8 mouse cellular contexts compared by ENCODE assay signal in the genomic region with DNA sequence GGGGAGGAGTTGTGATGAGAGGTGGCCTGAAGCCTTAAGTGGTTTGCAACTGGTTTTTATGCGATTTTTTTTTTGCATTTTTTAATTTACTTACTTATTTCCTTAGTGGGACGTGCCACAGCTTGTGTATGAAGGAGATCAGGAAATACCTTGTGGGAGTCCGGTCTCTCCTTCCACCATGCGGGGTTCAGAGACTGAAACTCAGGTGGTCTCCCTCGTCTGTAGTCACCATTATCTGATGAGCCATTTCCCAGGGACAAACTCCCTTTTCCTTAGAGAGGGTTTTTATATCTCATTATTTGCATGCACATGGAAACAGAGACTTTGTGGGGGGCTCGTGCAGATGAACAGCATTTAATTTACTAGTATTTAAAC. TPM values are rescaled to one million over a fixed set of nuclear protein-coding genes. Genes with fewer than 3 reads are reported as not detected.
DNase-seq lines count a peak whose midpoint lies in the region; ATAC-seq lines count a peak whose summit lies in the region.

No protein-coding gene starts in this region.

- H3K4me3 ChIP-seq in lung, embryonic 15.5 days: peak overlapping the region; percentile 69
- H3K4me3 ChIP-seq in forebrain, embryonic 11.5 days (ENCODE audit: low read depth, low read length): peak overlapping the region; percentile 47
- H3K4me3 ChIP-seq in limb, embryonic 10.5 days: peak overlapping the region; percentile 59
- peak overlapping the region; percentile 39 for H3K4me3 ChIP-seq in neural tube, embryonic 14.5 days (ENCODE audit: low read depth, low read length)

- no peak for DNase-seq in lung, postnatal 4 days
- no peak for DNase-seq in forebrain, embryonic 11.5 days (ENCODE audit: low spot score)
- no peak for DNase-seq in limb, embryonic 10.5 days (ENCODE audit: low spot score)
- DNase-seq in T-cell, adult 2 months (ENCODE audit: low spot score): no peak
- DNase-seq in c-Kit-positive CD71-positive TER-119-positive erythroid progenitor cells, embryonic 14.5 days (ENCODE audit: low spot score): no peak

- no peak overlapping the region; the same call in 1 of the 2 replicates for H3K27ac ChIP-seq in lung, embryonic 15.5 days
- no peak overlapping the region for H3K27ac ChIP-seq in forebrain, embryonic 11.5 days (ENCODE audit: low read depth, low read length)
- peak overlapping the region; percentile 85 for H3K27ac ChIP-seq in limb, embryonic 10.5 days
- H3K27ac ChIP-seq in neural tube, embryonic 14.5 days (ENCODE audit: low read depth, low read length): no peak overlapping the region

- peak overlapping the region; percentile 64 for H3K9ac ChIP-seq in lung, embryonic 15.5 days
- H3K9ac ChIP-seq in forebrain, embryonic 11.5 days (ENCODE audit: low read length): peak overlapping the region; percentile 77
- no peak overlapping the region; the same call in 1 of the 2 replicates for H3K9ac ChIP-seq in neural tube, embryonic 14.5 days (replicated peaks; ENCODE audit: low read depth, low read length)

- H3K4me2 ChIP-seq in lung, embryonic 15.5 days: peak overlapping the region; percentile 60
- peak overlapping the region; percentile 47; the same call in 1 of the 2 replicates for H3K4me2 ChIP-seq in forebrain, embryonic 11.5 days (ENCODE audit: low read depth, low read length, severe bottlenecking)
- peak overlapping the region; percentile 43 for H3K4me2 ChIP-seq in neural tube, embryonic 14.5 days (ENCODE audit: low read depth, low read length)

- ATAC-seq in lung, embryonic 15.5 days (ENCODE audit: borderline replicate concordance, extremely low read depth, low FRiP score, low TSS enrichment): no peak
- ATAC-seq in forebrain, embryonic 11.5 days (replicated peaks; ENCODE audit: low FRiP score): peak; percentile 33; the same call in 1 of the 2 replicates
- peak; percentile 38; the same call in 1 of the 2 replicates for ATAC-seq in neural tube, embryonic 14.5 days (ENCODE audit: low read depth)
- no peak for ATAC-seq in granulocyte monocyte progenitor cell, adult 5-6 weeks (replicated peaks; ENCODE audit: poor library complexity, severe bottlenecking)

- no peaks in the 10 kb centered on the region for H3K36me3 ChIP-seq in lung, embryonic 15.5 days
- no peaks in the 10 kb centered on the region for H3K36me3 ChIP-seq in forebrain, embryonic 11.5 days (ENCODE audit: control insufficient read depth, insufficient read depth, low read length)
- H3K36me3 ChIP-seq in limb, embryonic 10.5 days: no peaks in the 10 kb centered on the region
- no peaks in the 10 kb centered on the region for H3K36me3 ChIP-seq in neural tube, embryonic 14.5 days (ENCODE audit: control insufficient read depth, insufficient read depth, low read length)

- no peaks in the 10 kb centered on the region for H3K27me3 ChIP-seq in lung, embryonic 15.5 days
- H3K27me3 ChIP-seq in forebrain, embryonic 11.5 days (ENCODE audit: control insufficient read depth, insufficient read depth, low read length): no peaks in the 10 kb centered on the region
- H3K27me3 ChIP-seq in limb, embryonic 10.5 days (ENCODE audit: low read depth, poor library complexity, severe bottlenecking): no peaks in the 10 kb centered on the region
- no peaks in the 10 kb centered on the region for H3K27me3 ChIP-seq in neural tube, embryonic 14.5 days (ENCODE audit: control insufficient read depth, insufficient read depth, low read length)

- H3K9me3 ChIP-seq in lung, embryonic 15.5 days: no peaks in the 10 kb centered on the region
- no peaks in the 10 kb centered on the region for H3K9me3 ChIP-seq in forebrain, embryonic 11.5 days (ENCODE audit: control insufficient read depth, low read length)
- H3K9me3 ChIP-seq in limb, embryonic 10.5 days (replicated peaks): no peaks in the 10 kb centered on the region
- H3K9me3 ChIP-seq in neural tube, embryonic 14.5 days (ENCODE audit: control insufficient read depth, low read length): no peaks in the 10 kb centered on the region

- 50% methylated on average over 6 of the region's 6 CpGs for WGBS in lung, embryonic 15.5 days
- 59% methylated on average over 6 of the region's 6 CpGs for WGBS in forebrain, embryonic 11.5 days
- 65% methylated on average over 6 of the region's 6 CpGs for WGBS in limb, embryonic 10.5 days
- 65% methylated on average over 6 of the region's 6 CpGs for WGBS in neural tube, embryonic 14.5 days

- no peaks in the 10 kb centered on the region for H3K4me1 ChIP-seq in lung, embryonic 15.5 days
- H3K4me1 ChIP-seq in forebrain, embryonic 11.5 days (replicated peaks; ENCODE audit: control insufficient read depth, insufficient read depth, low read length): no peaks in the 10 kb centered on the region
- H3K4me1 ChIP-seq in limb, embryonic 10.5 days: no peaks in the 10 kb centered on the region
- 0 out of 2 replicates have a peak, but pooled peaks cover 2% of the 10 kb centered on the region for H3K4me1 ChIP-seq in neural tube, embryonic 14.5 days (ENCODE audit: control insufficient read depth, insufficient read depth, low read length)

RNA-seq across cellular contexts. Expression of a gene that starts 0.5 kb away (rescaled TPM):
- 5.7 and 6.4 TPM in 2 replicates for polyA plus RNA-seq in lung, embryonic 15.5 days (2015; fragmentation: Nextera tagmentation; extraction: Ambion mirVana)
- polyA plus RNA-seq in forebrain, embryonic 11.5 days (2014; fragmentation: Nextera tagmentation; extraction: Ambion mirVana): 6.2 and 6.7 TPM in 2 replicates
- 5.0 and 5.6 TPM in 2 replicates for polyA plus RNA-seq in limb, embryonic 10.5 days (2016; fragmentation: Nextera tagmentation; extraction: Ambion mirVana)
- 3.8 and 4.0 TPM in 2 replicates for polyA plus RNA-seq in neural tube, embryonic 14.5 days (2014; fragmentation: Nextera tagmentation; extraction: Ambion mirVana)
- total RNA-seq in granulocyte monocyte progenitor cell, adult 5-6 weeks (2014; fragmentation: Nextera tagmentation): 0.62 and 2.0 TPM in 2 replicates
- 2.4 and 3.5 TPM in 2 replicates for total RNA-seq in granulocyte monocyte progenitor cell, adult 5-6 weeks (2017)

RNA-seq across cellular contexts. Expression of a gene that starts 35.9 kb away (rescaled TPM):
- 10.5 and 12.4 TPM in 2 replicates for polyA plus RNA-seq in lung, embryonic 15.5 days (2015; fragmentation: Nextera tagmentation; extraction: Ambion mirVana)
- 9.6 and 12.3 TPM in 2 replicates for polyA plus RNA-seq in forebrain, embryonic 11.5 days (2014; fragmentation: Nextera tagmentation; extraction: Ambion mirVana)
- polyA plus RNA-seq in limb, embryonic 10.5 days (2016; fragmentation: Nextera tagmentation; extraction: Ambion mirVana): 9.9 and 11.5 TPM in 2 replicates
- polyA plus RNA-seq in neural tube, embryonic 14.5 days (2014; fragmentation: Nextera tagmentation; extraction: Ambion mirVana): 4.5 and 6.7 TPM in 2 replicates
- total RNA-seq in granulocyte monocyte progenitor cell, adult 5-6 weeks (2014; fragmentation: Nextera tagmentation): 18.1 and 19.8 TPM in 2 replicates
- total RNA-seq in granulocyte monocyte progenitor cell, adult 5-6 weeks (2017): 18.8 and 21.2 TPM in 2 replicates

RNA-seq across cellular contexts. Expression of a gene that starts 41.4 kb away (rescaled TPM):
- polyA plus RNA-seq in lung, embryonic 15.5 days (2015; fragmentation: Nextera tagmentation; extraction: Ambion mirVana): 16.6 and 18.5 TPM in 2 replicates
- polyA plus RNA-seq in forebrain, embryonic 11.5 days (2014; fragmentation: Nextera tagmentation; extraction: Ambion mirVana): 17.4 and 17.6 TPM in 2 replicates
- 12.7 and 15.7 TPM in 2 replicates for polyA plus RNA-seq in limb, embryonic 10.5 days (2016; fragmentation: Nextera tagmentation; extraction: Ambion mirVana)
- polyA plus RNA-seq in neural tube, embryonic 14.5 days (2014; fragmentation: Nextera tagmentation; extraction: Ambion mirVana): 27.8 and 32.4 TPM in 2 replicates
- 8.6 and 10.4 TPM in 2 replicates for total RNA-seq in granulocyte monocyte progenitor cell, adult 5-6 weeks (2014; fragmentation: Nextera tagmentation)
- 8.9 and 9.6 TPM in 2 replicates for total RNA-seq in granulocyte monocyte progenitor cell, adult 5-6 weeks (2017)

Comparison
In these comparisons a context has a peak if more than half of its experiments do, and no peak if none do; other contexts are left out.
1. ATAC-seq: peak in forebrain, embryonic 11.5 days (single experiment) and neural tube, embryonic 14.5 days (single experiment); none in lung, embryonic 15.5 days (single experiment) and granulocyte monocyte progenitor cell, adult 5-6 weeks (single experiment).
2. Peak in every context shown above with its lines, with median percentiles within 50 percentile points of each other: H3K4me2 ChIP-seq and H3K4me3 ChIP-seq.